Mouse (Mus musculus) kidney, embryonic 16.5 days (tissue): ENCODE measurements around the gene Gast. TPM values are rescaled to one million over a fixed set of nuclear protein-coding genes. Genes with fewer than 3 reads are reported as not detected.

ENCODE experiments used
- ATAC-seq: fragments of 200-750 bp; cut with Nextera tagmentation; 2 replicates; pipeline ENCODE4 v1.8.0; 2017; ENCODE audit warnings: moderate TSS enrichment; ENCODE audit not compliant: low FRiP score, low TSS enrichment
- H3K27ac ChIP-seq: fragments of 300-500 bp; sonication (generic); 2 replicates; pipeline ENCODE4 v1.5.1; 2014; ENCODE audit warnings: low read length
- H3K27me3 ChIP-seq: fragments of 300-500 bp; sonication (generic); 2 replicates; pipeline ENCODE4 v1.6.1; 2014; ENCODE audit warnings: low read length, control low read depth, mixed read lengths; ENCODE audit not compliant: insufficient read depth
- H3K36me3 ChIP-seq: fragments of 300-500 bp; sonication (generic); 2 replicates; pipeline ENCODE4 v1.6.1; 2014; ENCODE audit warnings: low read length, control low read depth, mixed read lengths; ENCODE audit not compliant: insufficient read depth
- H3K4me1 ChIP-seq: fragments of 300-500 bp; sonication (generic); 2 replicates; pipeline ENCODE4 v1.6.1; 2014; ENCODE audit warnings: low read length, control low read depth, mixed read lengths; ENCODE audit not compliant: insufficient read depth
- H3K4me2 ChIP-seq: fragments of 300-500 bp; sonication (generic); replicated peaks from 2 replicates; pipeline ENCODE4 v1.6.1; 2014; ENCODE audit warnings: low read depth, low read length
- H3K4me3 ChIP-seq: fragments of 300-500 bp; sonication (generic); 2 replicates; pipeline ENCODE4 v1.5.1; 2014; ENCODE audit warnings: mild to moderate bottlenecking, low read length
- H3K9ac ChIP-seq: fragments of 300-500 bp; sonication (generic); replicated peaks from 2 replicates; pipeline ENCODE4 v1.6.1; 2014; ENCODE audit warnings: low read length
- H3K9me3 ChIP-seq: fragments of 300-500 bp; sonication (generic); 2 replicates; pipeline ENCODE4 v1.6.1; 2016; ENCODE audit warnings: low read length, control low read depth
- WGBS: fragments of 180-500 bp; shearing (Covaris S2); extraction: QIAGEN DNeasy Blood & Tissue Kit; methylation state at CpG from one replicate; pipeline ENCODE4 v1.1.7; 2014; 5-methylcytosine and 5-hydroxymethylcytosine counted together
- polyA plus RNA-seq: library from polyadenylated mRNA; unstranded; fragments of >200 nt; fragmentation: Nextera tagmentation; extraction: Ambion mirVana; gene quantifications from 2 replicates; pipeline ENCODE4 v1.2.1, GENCODE M21; 2015

The Gast gene
- polyA plus RNA-seq, 1 experiment from 2014 or later, result not detected

DNA sequence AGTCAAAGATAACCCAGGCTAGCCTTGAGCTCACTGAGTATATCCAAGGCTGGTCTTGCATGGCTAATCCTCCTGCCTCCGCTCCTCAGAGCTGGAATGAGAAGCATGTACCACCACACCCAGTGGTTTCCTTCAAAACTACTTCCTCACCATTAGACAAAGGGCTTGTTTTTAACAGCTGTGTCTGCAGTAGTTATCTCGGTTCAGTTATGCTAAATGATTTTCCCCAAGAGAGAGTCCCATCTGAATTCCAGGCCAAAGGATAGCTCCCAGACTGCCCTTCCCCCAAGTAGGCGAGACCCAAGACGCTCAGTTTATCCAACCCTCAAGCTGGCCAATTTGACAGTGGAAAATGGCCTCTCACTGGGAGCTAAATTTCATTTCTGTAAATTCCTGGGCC lies 41.8 kb downstream of the Gast start:
- Histone ChIP-seq H3K27me3 (no peaks in the 10 kb centered on the region), H3K4me2 (no peak overlapping the region), H3K36me3 (peaks cover 83% of the 10 kb centered on the region), H3K27ac (no peak overlapping the region), H3K9me3 (no peaks in the 10 kb centered on the region), H3K4me1 (no peaks in the 10 kb centered on the region), H3K4me3 (no peak overlapping the region), H3K9ac (no peak overlapping the region)
- no peak for ATAC-seq
- WGBS, result 78% methylated on average over 4 of the region's 4 CpGs

DNA sequence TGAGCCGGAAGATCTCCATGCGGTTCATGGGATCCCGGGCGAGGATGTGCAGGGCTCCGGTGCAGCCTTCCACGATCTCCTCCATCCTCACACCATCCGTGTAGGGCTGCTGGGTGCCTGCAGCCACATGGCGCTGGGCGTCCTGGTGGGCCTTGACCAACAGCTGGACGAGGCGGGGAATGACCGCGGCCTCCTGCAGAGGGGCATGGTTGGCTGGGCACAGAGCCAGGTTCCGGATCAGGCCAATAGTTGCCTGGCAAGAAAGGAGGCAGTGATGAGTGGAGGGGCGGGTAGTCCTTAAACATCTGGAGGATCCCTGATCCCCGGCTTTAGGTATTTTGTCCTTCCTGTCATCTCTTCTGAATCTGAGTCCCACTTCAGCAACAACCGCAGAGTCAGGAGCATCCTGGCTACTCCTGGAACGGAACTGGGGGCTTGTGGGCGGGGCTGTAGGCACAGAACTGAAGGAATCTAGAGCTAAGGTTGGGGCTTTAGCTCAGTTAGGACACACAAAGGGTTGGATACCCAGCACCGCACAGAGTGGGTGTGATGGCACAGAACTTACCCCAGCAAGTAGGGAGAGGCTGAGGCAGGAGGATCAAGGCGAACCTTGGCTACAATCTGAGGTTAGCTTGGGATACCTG lies 42.7 kb downstream of the Gast start:
- Histone ChIP-seq H3K9me3 (no peaks in the 10 kb centered on the region), H3K4me2 (no peak overlapping the region), H3K27ac (no peak overlapping the region), H3K4me3 (no peak overlapping the region), H3K9ac (no peak overlapping the region), H3K4me1 (no peaks in the 10 kb centered on the region), H3K36me3 (peaks cover 80% of the 10 kb centered on the region), H3K27me3 (no peaks in the 10 kb centered on the region)
- ATAC-seq, result no peak
- 87% methylated on average over 21 of the region's 21 CpGs for WGBS

DNA sequence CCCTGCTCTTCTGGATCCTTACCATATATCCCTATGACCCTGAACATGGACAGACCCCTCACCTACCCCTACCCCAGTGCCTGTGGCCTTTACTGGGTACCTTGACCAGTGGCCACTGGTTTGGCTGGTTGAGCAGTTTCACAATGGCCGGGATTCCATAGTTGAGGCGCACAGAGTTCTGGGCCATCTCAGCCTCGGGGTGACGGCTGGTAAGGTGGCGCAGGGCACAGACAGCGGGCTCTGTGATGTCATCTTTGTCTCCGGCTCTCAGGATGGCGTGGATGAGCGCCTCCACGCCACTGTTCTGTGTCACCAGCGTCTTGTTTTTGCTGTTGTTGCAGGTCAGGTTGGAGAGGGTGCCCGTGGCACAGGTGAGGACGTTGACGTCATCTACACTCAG lies 43.8 kb downstream of the Gast start:
- Histone ChIP-seq H3K9me3 (no peaks in the 10 kb centered on the region), H3K4me2 (no peak overlapping the region), H3K4me3 (no peak overlapping the region), H3K9ac (no peak overlapping the region), H3K27ac (no peak overlapping the region), H3K36me3 (peaks cover 81% of the 10 kb centered on the region), H3K27me3 (no peaks in the 10 kb centered on the region), H3K4me1 (no peaks in the 10 kb centered on the region)
- WGBS, result 94% methylated on average over 14 of the region's 14 CpGs
- ATAC-seq, result no peak

DNA sequence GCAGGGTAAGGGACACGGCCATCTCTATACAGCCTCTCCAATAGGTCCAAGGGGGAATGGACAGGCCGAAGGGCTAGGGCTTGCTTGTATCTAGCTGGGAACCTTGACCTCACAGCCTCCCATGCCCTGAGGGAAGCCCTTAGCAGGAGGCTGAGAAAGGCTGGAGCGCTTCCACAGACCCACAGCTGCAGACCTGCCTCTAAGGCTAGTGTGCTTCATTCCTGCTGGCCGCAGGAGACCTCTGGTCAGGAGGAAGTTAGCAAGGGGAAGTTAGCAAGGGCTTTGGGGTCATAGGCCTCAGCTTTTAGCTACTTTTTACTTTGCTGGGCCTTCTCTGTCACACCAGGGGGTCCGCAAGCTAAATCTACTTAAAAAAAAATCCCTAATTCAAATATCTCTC lies 44.2 kb downstream of the Gast start:
- Histone ChIP-seq H3K27me3 (no peaks in the 10 kb centered on the region), H3K4me2 (no peak overlapping the region), H3K27ac (no peak overlapping the region), H3K36me3 (peaks cover 83% of the 10 kb centered on the region), H3K9me3 (no peaks in the 10 kb centered on the region), H3K9ac (no peak overlapping the region), H3K4me3 (no peak overlapping the region), H3K4me1 (no peaks in the 10 kb centered on the region)
- no peak for ATAC-seq
- WGBS, result 94% methylated on average over 5 of the region's 5 CpGs

- Histone ChIP-seq H3K4me1 (no peaks in the 10 kb centered on the region), H3K4me2 (no peak overlapping the region), H3K27me3 (no peaks in the 10 kb centered on the region), H3K4me3 (no peak overlapping the region), H3K27ac (no peak overlapping the region), H3K9ac (no peak overlapping the region), H3K9me3 (no peaks in the 10 kb centered on the region), H3K36me3 (peaks cover 78% of the 10 kb centered on the region)
- ATAC-seq, result no peak
- WGBS, result 91% methylated on average over 4 of the region's 4 CpGs
These were observed 45.1 kb downstream of the Gast start for GRCm38 (mm10) chr11:100379311-100379710.

- WGBS, result 87% methylated on average over 6 of the region's 6 CpGs
- Histone ChIP-seq H3K4me1 (peaks cover 23% of the 10 kb centered on the region), H3K9ac (no peak overlapping the region), H3K4me3 (no peak overlapping the region), H3K27ac (no peak overlapping the region), H3K4me2 (no peak overlapping the region), H3K36me3 (peaks cover 68% of the 10 kb centered on the region), H3K9me3 (no peaks in the 10 kb centered on the region), H3K27me3 (no peaks in the 10 kb centered on the region)
- ATAC-seq, result no peak
These were observed 48.5 kb downstream of the Gast start for GRCm38 (mm10) chr11:100382682-100383081.

DNA sequence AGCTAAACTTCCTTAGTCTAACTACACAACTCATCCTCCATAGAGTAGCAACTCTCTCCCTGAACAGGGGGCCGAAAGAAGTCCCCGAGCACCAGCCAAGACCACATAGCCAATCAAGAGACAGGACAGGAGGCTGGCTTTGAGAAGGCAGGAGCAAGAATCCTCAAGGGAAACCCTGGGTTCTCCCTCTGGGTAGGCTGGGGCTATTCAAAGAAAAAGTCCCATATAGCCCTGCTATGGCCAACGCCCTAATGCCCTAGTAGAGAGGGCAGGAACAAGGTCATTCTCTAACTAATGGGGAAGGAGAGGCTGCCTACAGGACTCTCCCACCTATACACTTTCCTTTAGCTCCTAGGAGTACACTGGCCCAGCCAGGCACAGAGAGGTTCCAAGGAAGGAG lies 50.8 kb downstream of the Gast start:
- H3K9me3 ChIP-seq, result no peaks in the 10 kb centered on the region
- peaks cover 49% of the 10 kb centered on the region for H3K36me3 ChIP-seq
- no peaks in the 10 kb centered on the region for H3K27me3 ChIP-seq
- no peak overlapping the region for H3K27ac ChIP-seq
- H3K9ac ChIP-seq, result no peak overlapping the region
- no peak overlapping the region for H3K4me3 ChIP-seq
- H3K4me1 ChIP-seq, result peaks cover 42% of the 10 kb centered on the region
- WGBS, result 89% methylated on average over 3 of the region's 3 CpGs
- no peak for ATAC-seq
- H3K4me2 ChIP-seq, result no peak overlapping the region

GRCm38 (mm10) chr11:100386586-100386985 lies 52.4 kb downstream of the Gast start:
- no peaks in the 10 kb centered on the region for H3K9me3 ChIP-seq
- H3K4me3 ChIP-seq, result no peak overlapping the region
- peaks cover 41% of the 10 kb centered on the region for H3K36me3 ChIP-seq
- H3K4me1 ChIP-seq, result peaks cover 57% of the 10 kb centered on the region
- peak; percentile 47 for ATAC-seq
- H3K4me2 ChIP-seq, result no peak overlapping the region
- 51% methylated on average over 5 of the region's 5 CpGs for WGBS
- 0 out of 2 replicates have a peak overlapping the region, but pooled peaks have one; percentile 11 for H3K9ac ChIP-seq
- no peaks in the 10 kb centered on the region for H3K27me3 ChIP-seq
- peak overlapping the region; percentile 90 for H3K27ac ChIP-seq

Other genes starting within 250 kb of the Gast start
- not detected in 2 replicates for gene Krt32, start 246.2 kb upstream of the Gast start, polyA plus RNA-seq
- not detected in 2 replicates for gene Krt35, start 238.2 kb upstream of the Gast start, polyA plus RNA-seq
- 1.1 and 1.6 TPM in 2 replicates for gene Krt36, start 228.8 kb upstream of the Gast start, polyA plus RNA-seq
- gene Krt13, start 212.8 kb upstream of the Gast start, polyA plus RNA-seq, result 0.36 and 0.37 TPM in 2 replicates
- 1.3 and 3.8 TPM in 2 replicates for gene Krt15, start 198.5 kb upstream of the Gast start, polyA plus RNA-seq
- gene Krt19, start 185.7 kb upstream of the Gast start, polyA plus RNA-seq, result 96.4 and 105 TPM in 2 replicates
- gene Krt9, start 141.2 kb upstream of the Gast start, polyA plus RNA-seq, result not detected in 2 replicates
- 0.90 and 1.7 TPM in 2 replicates for gene Krt14, start 126.9 kb upstream of the Gast start, polyA plus RNA-seq
- not detected in 2 replicates for gene Krt16, start 85.5 kb upstream of the Gast start, polyA plus RNA-seq
- gene Krt17, start 73.4 kb upstream of the Gast start, polyA plus RNA-seq, result 0.30 and 0.32 TPM in 2 replicates
- not detected in 2 replicates for gene Krt42, start 64.5 kb upstream of the Gast start, polyA plus RNA-seq
- gene Eif1, start 14.5 kb upstream of the Gast start, polyA plus RNA-seq, result 1,403 and 1,568 TPM in 2 replicates
- 15.5 and 18.6 TPM in 2 replicates for gene Hap1, start 21.7 kb downstream of the Gast start, polyA plus RNA-seq
- 153 and 154 TPM in 2 replicates for gene Jup, start 63.4 kb downstream of the Gast start, polyA plus RNA-seq
- 63.1 and 69.1 TPM in 2 replicates for gene P3h4, start 80.4 kb downstream of the Gast start, polyA plus RNA-seq
- gene Fkbp10, start 81.3 kb downstream of the Gast start, polyA plus RNA-seq, result 157 and 159 TPM in 2 replicates
- gene Nt5c3b, start 107.4 kb downstream of the Gast start, polyA plus RNA-seq, result 126 and 131 TPM in 2 replicates
- gene Klhl10, start 107.5 kb downstream of the Gast start, polyA plus RNA-seq, result 0.40 and 0.44 TPM in 2 replicates
- gene Klhl11, start 138.3 kb downstream of the Gast start, polyA plus RNA-seq, result 8.4 and 10.1 TPM in 2 replicates
- gene Acly, start 193.6 kb downstream of the Gast start, polyA plus RNA-seq, result 173 and 179 TPM in 2 replicates
- gene Ttc25, start 211.2 kb downstream of the Gast start, polyA plus RNA-seq, result 1.0 and 1.1 TPM in 2 replicates
- 30.1 and 33.6 TPM in 2 replicates for gene Cnp, start 240.5 kb downstream of the Gast start, polyA plus RNA-seq